ENCODE assay signal across 14 mouse cellular contexts in the genomic region with DNA sequence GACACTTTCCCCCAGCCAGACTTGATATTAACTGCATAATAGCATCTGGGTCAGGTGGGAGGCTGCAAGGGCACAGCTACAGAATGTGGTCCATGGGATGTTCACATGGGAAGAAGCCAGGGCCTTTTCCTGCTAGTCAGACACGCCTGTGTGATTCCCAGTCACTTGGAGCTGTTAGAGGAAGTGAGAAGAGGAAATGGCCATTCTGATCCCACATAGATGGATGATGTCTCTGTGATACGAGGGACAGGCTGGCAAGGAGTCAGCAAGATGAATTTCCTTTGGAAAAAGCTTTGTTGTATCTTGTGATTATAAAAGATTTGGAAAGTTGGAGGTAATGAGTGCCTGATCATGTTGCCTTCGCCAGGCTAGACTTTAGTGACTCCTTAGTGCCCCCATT.
DNase-seq lines count a peak whose midpoint lies in the region; ATAC-seq and TF ChIP-seq lines count a peak whose summit lies in the region.
"Had no signal": no experiment of that assay in that cellular context is flagged by ENCODE, and none has a peak within 500 bp of the region (broad histone marks: within the 10 kb centered on the region; RNA-seq: fewer than 3 reads in every experiment).

No protein-coding gene starts in this region.

- H3K27ac ChIP-seq in heart, adult 2 months = peak overlapping the region; percentile 73
- H3K27ac ChIP-seq in heart, embryonic 11.5 days (ENCODE audit: low read depth, low read length) = no peak overlapping the region
- no peak overlapping the region for H3K27ac ChIP-seq in heart, postnatal 0 days (ENCODE audit: low read depth)
- H3K27ac ChIP-seq in kidney, postnatal 0 days = no peak overlapping the region
- no peak overlapping the region for H3K27ac ChIP-seq in embryonic facial prominence, embryonic 10.5 days (replicated peaks)
- H3K27ac ChIP-seq: hindbrain, embryonic 15.5 days; left cerebral cortex, adult 2 months; limb, embryonic 15.5 days; lung, embryonic 15.5 days; neural tube, embryonic 12.5 days had no signal

- H3K4me3 ChIP-seq in heart, adult 2 months = no peak overlapping the region
- no peak overlapping the region for H3K4me3 ChIP-seq in heart, embryonic 11.5 days (ENCODE audit: low read depth, low read length)
- H3K4me3 ChIP-seq in heart, postnatal 0 days (ENCODE audit: low read depth, low read length) = no peak overlapping the region
- no peak overlapping the region for H3K4me3 ChIP-seq in kidney, postnatal 0 days (replicated peaks; ENCODE audit: low read depth, low read length)
- H3K4me3 ChIP-seq in embryonic facial prominence, embryonic 10.5 days = no peak overlapping the region
- H3K4me3 ChIP-seq: hindbrain, embryonic 15.5 days; left cerebral cortex, adult 2 months; limb, embryonic 15.5 days; lung, embryonic 15.5 days; neural tube, embryonic 12.5 days had no signal

- TF ChIP-seq EP300 in heart, adult 2 months (IDR thresholded peaks at IDR 0.05; ENCODE audit: insufficient read depth, low read depth, low read length) = peak; percentile 51; the same call in 1 of the 2 replicates
- TF ChIP-seq EP300 in heart, postnatal 0 days (IDR thresholded peaks at IDR 0.05; ENCODE audit: low read depth) = no peak

- H3K4me2 ChIP-seq in heart, embryonic 11.5 days = no peak overlapping the region
- H3K4me2 ChIP-seq in heart, postnatal 0 days (ENCODE audit: low read depth, low read length) = no peak overlapping the region
- H3K4me2 ChIP-seq in kidney, postnatal 0 days (ENCODE audit: low read length) = no peak overlapping the region
- H3K4me2 ChIP-seq: hindbrain, embryonic 15.5 days; limb, embryonic 15.5 days; lung, embryonic 15.5 days; neural tube, embryonic 12.5 days had no signal

- H3K27me3 ChIP-seq in heart, adult 2 months (ENCODE audit: control insufficient read depth, insufficient read depth, low read length) = no peaks in the 10 kb centered on the region
- H3K27me3 ChIP-seq in heart, embryonic 11.5 days (ENCODE audit: control insufficient read depth, insufficient read depth, low read length) = no peaks in the 10 kb centered on the region
- no peaks in the 10 kb centered on the region for H3K27me3 ChIP-seq in heart, postnatal 0 days (ENCODE audit: control insufficient read depth, insufficient read depth, low read length)
- H3K27me3 ChIP-seq in kidney, postnatal 0 days (ENCODE audit: insufficient read depth, low read length) = no peaks in the 10 kb centered on the region
- H3K27me3 ChIP-seq in embryonic facial prominence, embryonic 10.5 days (replicated peaks; ENCODE audit: low read depth, poor library complexity, severe bottlenecking) = no peaks in the 10 kb centered on the region
- H3K27me3 ChIP-seq: hindbrain, embryonic 15.5 days; limb, embryonic 15.5 days; lung, embryonic 15.5 days; neural tube, embryonic 12.5 days had no signal

- no peak for TF ChIP-seq CTCF in heart, adult 2 months (IDR thresholded peaks at IDR 0.05)
- TF ChIP-seq CTCF in heart, postnatal 0 days (IDR thresholded peaks at IDR 0.05; ENCODE audit: low read depth) = no peak
- no peak for TF ChIP-seq CTCF in kidney, postnatal 0 days (IDR thresholded peaks at IDR 0.05; ENCODE audit: low read depth)

- no peak overlapping the region for H3K9ac ChIP-seq in heart, adult 2 months (ENCODE audit: low read depth, low read length)
- no peak overlapping the region for H3K9ac ChIP-seq in heart, embryonic 11.5 days (ENCODE audit: low read depth, low read length)
- no peak overlapping the region for H3K9ac ChIP-seq in heart, postnatal 0 days (replicated peaks; ENCODE audit: low read depth, low read length)
- H3K9ac ChIP-seq in kidney, postnatal 0 days (ENCODE audit: low read depth, low read length) = no peak overlapping the region
- H3K9ac ChIP-seq: hindbrain, embryonic 15.5 days; limb, embryonic 15.5 days; lung, embryonic 15.5 days; neural tube, embryonic 12.5 days had no signal

- TF ChIP-seq POLR2A in heart, adult 2 months (IDR thresholded peaks at IDR 0.05; ENCODE audit: insufficient read depth, low read depth, low read length) = no peak

- peaks cover 3% of the 10 kb centered on the region for H3K79me2 ChIP-seq in heart, adult 2 months (replicated peaks; ENCODE audit: control insufficient read depth, insufficient read depth, low read length)

- H3K4me1 ChIP-seq in heart, adult 2 months (ENCODE audit: control insufficient read depth, insufficient read depth, low read length) = peaks cover 24% of the 10 kb centered on the region
- peaks cover 21% of the 10 kb centered on the region for H3K4me1 ChIP-seq in heart, embryonic 11.5 days (ENCODE audit: control insufficient read depth, insufficient read depth, low read length)
- H3K4me1 ChIP-seq in heart, postnatal 0 days (ENCODE audit: control insufficient read depth, insufficient read depth) = peaks cover 31% of the 10 kb centered on the region
- H3K4me1 ChIP-seq in kidney, postnatal 0 days (replicated peaks; ENCODE audit: insufficient read depth, low read length) = no peaks in the 10 kb centered on the region
- peaks cover 7% of the 10 kb centered on the region for H3K4me1 ChIP-seq in embryonic facial prominence, embryonic 10.5 days
- H3K4me1 ChIP-seq: limb, embryonic 15.5 days; neural tube, embryonic 12.5 days had no signal

- intact Hi-C loops in heart, adult 2 months (cut with DNase I) = loop anchor here (1.0 to 5.0 kb wide), 4 partner anchors 18 to 75 kb away; a partner anchor contains a TSS

- H3K36me3 ChIP-seq in heart, adult 2 months (ENCODE audit: control insufficient read depth, insufficient read depth, low read length) = peaks cover 39% of the 10 kb centered on the region
- H3K36me3 ChIP-seq in heart, embryonic 11.5 days (ENCODE audit: control insufficient read depth, insufficient read depth, low read length) = peaks cover 6% of the 10 kb centered on the region; the same call in 1 of the 2 replicates
- peaks cover 33% of the 10 kb centered on the region for H3K36me3 ChIP-seq in heart, postnatal 0 days (replicated peaks; ENCODE audit: control insufficient read depth, insufficient read depth, low read length)
- peaks cover 19% of the 10 kb centered on the region; the same call in 1 of the 2 replicates for H3K36me3 ChIP-seq in kidney, postnatal 0 days (ENCODE audit: insufficient read depth, low read length)
- peaks cover 25% of the 10 kb centered on the region for H3K36me3 ChIP-seq in embryonic facial prominence, embryonic 10.5 days (replicated peaks)
- H3K36me3 ChIP-seq: hindbrain, embryonic 15.5 days had no signal

- ATAC-seq in heart, embryonic 11.5 days (replicated peaks; ENCODE audit: insufficient number of reproducible peaks, low FRiP score, low TSS enrichment) = no peak
- ATAC-seq in heart, postnatal 0 days (ENCODE audit: insufficient read depth, low read depth) = 0 out of 2 replicates have a peak, but pooled peaks have one; percentile 33
- no peak for ATAC-seq in kidney, postnatal 0 days (replicated peaks; ENCODE audit: low FRiP score, low read depth)
- ATAC-seq: midbrain, embryonic 16.5 days had no signal

- DNase-seq in heart, adult 2 months = peak in 1 of 2 experiments; percentile 65
- no peak for DNase-seq in heart, postnatal 0 days (ENCODE audit: low spot score)
- DNase-seq in kidney, postnatal 0 days (ENCODE audit: low spot score) = peak; percentile 38
- peak; percentile 77 for DNase-seq in lung, postnatal 25 days (ENCODE audit: low spot score)
- no peak for DNase-seq in embryonic facial prominence, embryonic 10.5 days (ENCODE audit: low spot score)
- no peak for DNase-seq in frontal cortex, postnatal 25 days (ENCODE audit: low spot score in 2 of 2)
- DNase-seq: thymus, postnatal 36 days had no signal

- no peaks in the 10 kb centered on the region for H3K9me3 ChIP-seq in heart, embryonic 11.5 days (replicated peaks; ENCODE audit: control insufficient read depth, low read length)
- H3K9me3 ChIP-seq in heart, postnatal 0 days (replicated peaks; ENCODE audit: control insufficient read depth, low read length) = no peaks in the 10 kb centered on the region
- H3K9me3 ChIP-seq in kidney, postnatal 0 days (replicated peaks; ENCODE audit: low read length) = no peaks in the 10 kb centered on the region
- H3K9me3 ChIP-seq in embryonic facial prominence, embryonic 10.5 days = no peaks in the 10 kb centered on the region
- H3K9me3 ChIP-seq: hindbrain, embryonic 15.5 days; limb, embryonic 15.5 days; lung, embryonic 15.5 days; neural tube, embryonic 12.5 days had no signal

- WGBS in heart, adult 2 months = 42% methylated on average over 3 of the region's 3 CpGs
- WGBS in heart, embryonic 11.5 days (ENCODE audit: insufficient replicate concordance) = 67% methylated on average over 3 of the region's 3 CpGs
- whole genome bisulfite sequencing in heart, postnatal 0 days = 72% methylated on average over 3 of the region's 3 CpGs
- 63% methylated on average over 3 of the region's 3 CpGs for WGBS in kidney, postnatal 0 days
- 87% methylated on average over 3 of the region's 3 CpGs for WGBS in embryonic facial prominence, embryonic 10.5 days

Comparison
In these comparisons a context has a peak if more than half of its experiments do, and no peak if none do; other contexts are left out.
1. DNase-seq: peak in kidney, postnatal 0 days (single experiment) and lung, postnatal 25 days (single experiment); none in heart, postnatal 0 days (single experiment), embryonic facial prominence, embryonic 10.5 days (single experiment) and frontal cortex, postnatal 25 days (0 of 2).